Mouse (Mus musculus): Measurements from ENCODE around the gene Ptk6. TPM values are rescaled to one million over a fixed set of nuclear protein-coding genes. Genes with fewer than 3 reads are reported as not detected.
A peak's percentile ranks its signal among the peaks of the same experiment; 100 is the strongest.

The Ptk6 gene
- polyA plus RNA-seq, 1 experiment: 0.08 TPM

- DNase-seq (ENCODE audit: extremely low spot score in 1 of 2, low spot score in 1 of 2): no peak
Measured at GRCm38 (mm10) chr2:181174646-181175045, 27.9 kb downstream of the Ptk6 start.

- no peak for DNase-seq (ENCODE audit: extremely low spot score in 1 of 2, low spot score in 1 of 2)
Measured at GRCm38 (mm10) chr2:181166469-181166868, 36.1 kb downstream of the Ptk6 start.

- no peak for DNase-seq (ENCODE audit: extremely low spot score in 1 of 2, low spot score in 1 of 2)
Measured at GRCm38 (mm10) chr2:181160821-181161220, 41.8 kb downstream of the Ptk6 start.

GRCm38 (mm10) chr2:181159771-181160170 is 42.8 kb downstream of the Ptk6 start:
- peak; percentile 67 to 73 for DNase-seq (ENCODE audit: extremely low spot score in 1 of 2, low spot score in 1 of 2)

GRCm38 (mm10) chr2:181159091-181159514 is 43.5 kb downstream of the Ptk6 start:
- DNase-seq (ENCODE audit: extremely low spot score in 1 of 2, low spot score in 1 of 2): peak; percentile 86

GRCm38 (mm10) chr2:181158471-181158870 is 44.1 kb downstream of the Ptk6 start:
- DNase-seq (ENCODE audit: extremely low spot score in 1 of 2, low spot score in 1 of 2): no peak

GRCm38 (mm10) chr2:181157716-181158302 is 44.8 kb downstream of the Ptk6 start:
- DNase-seq (ENCODE audit: extremely low spot score in 1 of 2, low spot score in 1 of 2): peak in 1 of 2 experiments; percentile 11

- peak in 1 of 2 experiments; percentile 14 for DNase-seq (ENCODE audit: extremely low spot score in 1 of 2, low spot score in 1 of 2)
Measured at GRCm38 (mm10) chr2:181157180-181157579, 45.4 kb downstream of the Ptk6 start.

GRCm38 (mm10) chr2:181156248-181157121 is 46.1 kb downstream of the Ptk6 start, which contains the start of gene Eef1a2:
TSS of gene Eef1a2 (minus strand) at chr2:181157014.
- DNase-seq (ENCODE audit: extremely low spot score in 1 of 2, low spot score in 1 of 2): peak; percentile 86 to 93

- peak; percentile 28 to 42 for DNase-seq (ENCODE audit: extremely low spot score in 1 of 2, low spot score in 1 of 2)
Measured at GRCm38 (mm10) chr2:181155801-181156200, 46.8 kb downstream of the Ptk6 start.

GRCm38 (mm10) chr2:181154831-181155415 is 47.7 kb downstream of the Ptk6 start:
- no peak for DNase-seq (ENCODE audit: extremely low spot score in 1 of 2, low spot score in 1 of 2)

- DNase-seq (ENCODE audit: extremely low spot score in 1 of 2, low spot score in 1 of 2): no peak
Measured at GRCm38 (mm10) chr2:181154361-181154760, 48.2 kb downstream of the Ptk6 start.

GRCm38 (mm10) chr2:181153837-181154236 is 48.8 kb downstream of the Ptk6 start:
- no peak for DNase-seq (ENCODE audit: extremely low spot score in 1 of 2, low spot score in 1 of 2)

- DNase-seq (ENCODE audit: extremely low spot score in 1 of 2, low spot score in 1 of 2): no peak
Measured at GRCm38 (mm10) chr2:181153131-181153530, 49.5 kb downstream of the Ptk6 start.

GRCm38 (mm10) chr2:181152701-181153100 is 49.9 kb downstream of the Ptk6 start:
- peak in 1 of 2 experiments; percentile 37 for DNase-seq (ENCODE audit: extremely low spot score in 1 of 2, low spot score in 1 of 2)

GRCm38 (mm10) chr2:181150281-181150680 is 52.3 kb downstream of the Ptk6 start:
- DNase-seq (ENCODE audit: extremely low spot score in 1 of 2, low spot score in 1 of 2): peak in 1 of 2 experiments; percentile 81

- no peak for DNase-seq (ENCODE audit: extremely low spot score in 1 of 2, low spot score in 1 of 2)
Measured at GRCm38 (mm10) chr2:181148318-181148955, 54.2 kb downstream of the Ptk6 start.

- no peak for DNase-seq (ENCODE audit: extremely low spot score in 1 of 2, low spot score in 1 of 2)
Measured at GRCm38 (mm10) chr2:181147546-181148317, 54.9 kb downstream of the Ptk6 start.

GRCm38 (mm10) chr2:181146976-181147545 is 55.5 kb downstream of the Ptk6 start:
- DNase-seq (ENCODE audit: extremely low spot score in 1 of 2, low spot score in 1 of 2): no peak

GRCm38 (mm10) chr2:181144675-181145074 is 57.9 kb downstream of the Ptk6 start:
- no peak for DNase-seq (ENCODE audit: extremely low spot score in 1 of 2, low spot score in 1 of 2)

Data from frontal cortex, adult 2 months (tissue).